Mouse (Mus musculus): ENCODE data around the gene Pigc.
A peak's percentile ranks its signal among the peaks of the same experiment; 100 is the strongest.

Gene Pigc

DNA sequence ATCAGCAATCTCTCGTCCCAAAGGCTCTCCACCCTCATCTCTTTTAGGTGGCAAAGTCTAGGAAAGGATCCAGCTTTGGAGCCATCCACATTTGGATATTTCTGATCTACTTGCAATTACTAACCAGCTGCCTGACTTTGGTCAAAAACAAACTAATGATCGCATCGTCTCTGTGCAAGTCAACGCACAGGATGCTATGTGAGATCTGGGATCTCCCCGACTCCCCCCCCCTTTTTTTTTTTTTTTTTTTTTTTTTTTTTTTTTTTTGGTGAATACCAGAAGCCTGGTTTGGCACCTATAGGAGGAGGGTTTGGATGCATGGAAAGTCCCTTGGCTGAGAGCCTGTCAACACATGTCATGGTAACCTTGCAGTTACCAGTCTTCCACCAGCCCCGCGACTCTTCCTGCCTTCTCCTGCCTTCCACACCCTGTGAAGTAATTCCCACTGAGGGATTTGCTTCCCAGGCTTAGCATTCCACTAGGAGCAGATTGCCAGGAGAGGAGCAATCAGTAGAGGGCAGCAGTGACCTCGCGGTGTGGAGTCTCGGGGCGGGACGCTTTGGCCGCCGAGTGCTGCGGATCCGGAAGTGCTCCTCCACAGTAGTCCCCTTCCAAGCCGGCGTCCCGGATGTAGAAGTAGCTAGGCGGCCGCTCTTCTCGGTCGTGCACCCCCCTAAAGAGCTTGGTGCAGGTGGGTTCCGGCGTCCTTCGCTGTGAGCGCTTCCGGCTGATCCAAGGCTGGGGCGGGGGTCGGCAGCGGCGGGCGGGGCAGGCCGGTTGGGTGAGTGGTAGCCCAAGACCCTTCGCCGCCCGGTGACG is at the start of gene Pigc:
Pigc (plus strand) TSS at position 598 of the 819 bp plus-strand sequence.
- peak; percentile 93 for DNase-seq

DNA sequence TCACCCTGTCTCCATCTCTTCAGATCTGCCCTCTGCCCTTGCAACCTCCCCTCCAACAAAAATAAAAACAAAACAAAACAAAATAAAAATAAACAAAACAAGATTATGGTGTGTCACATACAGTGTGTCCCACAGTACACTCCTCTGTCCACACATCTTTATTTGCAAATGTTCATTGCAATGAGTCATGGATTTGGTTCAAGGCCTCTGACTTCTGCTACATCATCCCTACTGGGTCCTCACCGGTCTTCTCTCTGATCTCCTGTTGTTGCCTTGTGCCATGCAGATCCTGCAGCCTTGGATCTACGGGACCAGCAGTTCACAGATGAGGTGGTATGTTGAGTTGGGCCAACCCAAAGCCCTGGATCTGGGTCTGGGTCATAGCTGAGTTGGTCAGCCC is 49.4 kb upstream of the Pigc start:
- DNase-seq = no peak

DNA sequence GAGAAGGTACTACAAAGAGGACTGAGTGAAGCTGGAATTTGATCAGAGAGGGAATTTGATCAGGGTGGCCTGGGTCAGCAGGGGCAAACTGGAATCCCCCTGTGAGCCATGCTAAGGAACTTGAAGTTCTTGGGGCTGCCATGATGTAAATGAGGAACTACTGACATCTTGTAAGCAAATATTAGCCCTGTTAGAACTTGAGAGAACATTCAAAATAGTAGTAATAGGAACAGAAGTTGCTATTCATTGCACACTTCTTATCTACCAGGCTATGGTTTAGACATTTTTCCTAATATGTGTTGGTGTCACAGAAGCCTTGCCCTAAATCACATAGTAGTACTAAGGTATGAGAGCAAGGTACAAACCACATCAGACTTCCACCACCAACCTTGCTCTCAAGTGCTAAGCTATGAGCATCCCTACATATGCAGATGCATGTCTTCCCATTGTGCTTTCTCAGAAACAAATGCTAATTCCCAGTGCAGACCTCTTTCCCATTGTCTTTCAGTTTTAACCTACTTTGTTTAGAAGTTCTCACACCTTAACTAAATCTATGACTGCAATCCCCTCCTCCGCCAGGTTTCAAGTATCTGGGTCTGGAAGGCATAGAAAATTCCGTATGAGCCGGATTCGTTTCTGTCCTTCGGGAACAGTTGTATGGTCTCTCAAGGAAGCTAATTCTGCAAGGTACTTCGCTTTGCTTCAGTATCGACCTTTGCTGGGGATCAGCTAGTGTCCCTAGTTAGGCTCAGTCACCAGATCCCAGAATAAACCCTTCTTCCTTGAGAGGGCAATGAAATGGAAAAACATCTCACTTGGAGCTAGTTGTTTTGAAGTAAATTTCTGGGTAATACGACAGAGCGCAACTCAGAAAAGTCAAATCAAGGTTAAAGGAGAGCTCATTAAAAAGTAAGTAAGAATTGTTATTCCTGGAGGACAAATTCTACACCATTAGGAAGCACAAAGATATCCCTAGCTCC is 48.2 kb upstream of the Pigc start:
- no peak for DNase-seq

DNA sequence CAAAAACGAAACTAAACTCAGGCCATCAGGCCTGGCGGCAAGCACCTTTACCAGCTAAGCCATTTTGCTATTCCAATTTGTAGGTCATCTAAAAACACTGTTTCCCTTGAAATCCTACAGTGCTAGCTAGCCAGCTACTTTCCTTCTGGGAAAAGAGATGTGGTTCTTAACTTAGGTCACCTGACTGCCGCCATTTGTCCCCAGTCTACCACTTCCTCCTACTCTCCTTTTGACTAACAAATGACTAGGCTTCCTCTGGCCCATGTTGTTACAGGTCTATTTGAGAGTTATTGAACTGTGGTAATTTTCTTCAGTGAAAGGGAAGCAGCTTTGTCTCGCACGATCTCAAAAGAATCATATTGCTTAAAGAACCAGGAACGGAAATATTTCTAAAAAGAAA is 47.1 kb upstream of the Pigc start:
- no peak for DNase-seq

DNA sequence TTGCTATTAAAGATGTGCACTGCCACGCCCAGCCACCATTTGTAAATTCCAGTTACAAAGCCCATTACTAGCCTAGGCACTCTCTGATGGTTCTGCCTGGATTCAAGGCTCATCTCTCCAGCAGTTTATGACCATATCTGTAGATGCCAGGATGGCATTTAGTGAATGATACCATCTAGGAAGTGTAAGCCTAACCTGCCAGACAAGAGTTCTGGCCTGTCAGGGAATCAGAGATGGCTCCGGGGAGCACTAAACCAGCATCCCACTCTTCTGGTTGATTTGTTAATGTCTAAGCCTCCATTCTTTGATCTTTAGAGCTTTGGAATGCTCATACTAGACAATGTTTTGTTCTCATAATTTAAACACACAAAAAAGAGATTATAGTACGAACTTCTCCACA is 44.7 kb upstream of the Pigc start:
- DNase-seq = no peak

DNA sequence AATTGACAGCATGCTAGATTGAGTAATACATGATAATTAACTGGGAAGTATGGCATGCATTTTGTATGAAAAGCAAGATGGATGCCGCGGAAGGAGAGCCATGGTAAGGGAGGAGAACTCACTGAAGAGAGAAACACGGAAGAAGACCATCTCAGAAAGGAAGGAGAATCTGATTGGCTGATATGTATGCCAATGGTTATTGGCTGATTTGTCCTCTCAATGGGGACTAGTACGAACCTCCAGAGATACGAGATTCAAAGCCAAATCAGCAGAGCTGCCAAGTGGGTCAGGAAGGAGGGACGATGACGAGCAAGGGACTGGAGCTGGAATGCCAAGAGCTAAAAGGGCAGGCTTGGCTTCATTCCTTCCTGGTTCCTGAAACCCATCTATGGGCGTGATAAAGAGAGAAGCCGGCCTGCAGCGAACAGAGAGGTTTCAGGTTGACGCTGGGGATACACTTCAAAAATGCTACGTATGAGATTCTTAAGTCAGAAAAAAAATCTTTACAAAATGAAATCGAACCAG is 43.6 kb upstream of the Pigc start:
- DNase-seq = peak; percentile 34 to 41

DNA sequence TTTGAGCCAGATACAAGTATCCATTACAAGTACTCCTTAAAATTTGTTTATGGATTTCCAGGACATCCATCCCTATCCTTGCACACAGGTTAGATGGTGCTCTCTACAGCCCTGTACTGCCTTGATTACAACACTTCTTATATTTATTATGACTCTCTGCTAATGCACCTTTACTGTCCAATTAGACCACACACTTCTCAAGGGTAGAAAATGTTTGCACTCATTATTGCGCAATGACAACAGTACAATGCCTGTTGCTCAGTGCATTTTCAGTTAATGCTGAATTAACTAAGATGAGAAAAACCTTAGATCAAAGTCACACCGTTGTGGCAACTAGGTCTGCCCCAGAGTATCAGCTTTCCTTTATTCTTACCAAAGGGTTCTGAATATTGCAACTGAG is 41.0 kb upstream of the Pigc start:
- DNase-seq = no peak

DNA sequence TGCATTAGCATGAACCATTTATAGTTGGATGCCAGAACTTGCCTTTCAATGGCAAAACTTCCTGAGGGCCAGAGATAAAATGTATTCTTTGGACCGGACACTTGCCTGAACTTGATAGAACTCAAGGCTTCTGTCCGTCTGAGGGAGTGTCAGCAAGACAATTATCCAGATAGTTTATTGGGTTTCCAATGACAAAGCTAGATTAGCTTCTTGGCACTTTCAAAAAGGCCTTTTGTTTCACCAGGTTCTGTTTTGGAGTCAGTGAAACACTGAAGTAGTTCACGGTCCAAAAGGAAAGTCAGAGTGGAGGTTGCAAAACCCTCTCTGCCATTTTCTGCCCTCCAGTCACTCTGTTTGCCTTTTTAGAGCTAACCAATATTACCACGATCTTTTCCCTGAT is 37.7 kb upstream of the Pigc start:
- no peak for DNase-seq

DNA sequence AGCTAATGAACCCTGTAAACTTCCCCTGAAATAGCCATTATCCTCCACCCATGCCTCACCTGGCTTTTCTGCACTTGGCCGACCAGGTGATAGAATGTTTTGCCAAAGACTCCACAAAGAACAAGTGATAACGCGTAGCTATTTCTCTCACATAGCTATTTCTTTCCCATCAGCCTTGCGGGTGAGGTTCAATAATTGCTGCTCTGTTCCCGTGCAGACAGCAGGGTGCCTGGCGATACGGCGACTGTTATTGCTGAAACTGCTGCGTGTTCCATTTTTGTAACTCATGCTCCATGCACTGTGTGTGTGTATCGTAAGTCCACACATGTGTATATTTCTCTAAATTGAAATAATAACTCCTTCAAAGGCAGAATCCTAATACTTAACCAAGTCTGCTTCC is 37.2 kb upstream of the Pigc start:
- no peak for DNase-seq

DNA sequence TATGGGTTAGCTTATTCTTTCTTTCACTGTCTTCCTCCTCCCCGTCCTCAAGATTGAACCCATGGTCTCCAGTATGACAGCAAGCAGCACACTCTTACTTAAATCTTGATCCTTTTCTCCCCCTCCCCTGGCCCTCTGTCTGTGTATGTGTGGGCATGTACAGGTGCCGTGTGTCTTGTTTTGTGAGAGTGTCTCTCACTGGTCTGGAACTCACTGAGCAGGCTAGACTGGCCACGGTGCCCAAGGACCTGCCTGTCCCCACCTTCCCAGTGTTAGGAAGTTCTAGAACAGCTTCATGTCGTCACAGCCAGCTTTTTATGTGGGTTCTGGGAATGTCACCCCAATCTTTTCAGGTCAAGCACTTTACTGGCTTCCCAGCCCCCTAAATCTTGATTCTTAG is 36.7 kb upstream of the Pigc start:
- no peak for DNase-seq

DNA sequence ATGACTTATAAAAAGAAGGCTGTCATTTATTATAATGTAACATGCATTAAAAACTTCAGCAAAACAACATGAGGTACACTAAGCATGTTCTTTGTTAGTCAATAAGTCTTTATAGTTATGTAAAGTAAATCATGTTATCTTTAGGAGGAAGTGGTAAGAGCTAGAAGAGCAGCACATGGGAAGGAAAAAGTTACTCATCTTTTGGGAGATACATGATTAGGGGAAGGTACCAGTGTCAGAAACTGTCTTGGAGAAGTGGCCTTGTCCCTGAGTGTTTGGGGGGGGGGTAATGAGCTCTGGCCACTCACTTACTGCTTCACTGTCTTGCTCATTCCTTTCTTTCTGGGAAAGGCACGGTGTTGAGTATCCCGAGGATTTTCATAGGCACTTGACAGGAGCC is 26.9 kb upstream of the Pigc start:
- DNase-seq = no peak

DNA sequence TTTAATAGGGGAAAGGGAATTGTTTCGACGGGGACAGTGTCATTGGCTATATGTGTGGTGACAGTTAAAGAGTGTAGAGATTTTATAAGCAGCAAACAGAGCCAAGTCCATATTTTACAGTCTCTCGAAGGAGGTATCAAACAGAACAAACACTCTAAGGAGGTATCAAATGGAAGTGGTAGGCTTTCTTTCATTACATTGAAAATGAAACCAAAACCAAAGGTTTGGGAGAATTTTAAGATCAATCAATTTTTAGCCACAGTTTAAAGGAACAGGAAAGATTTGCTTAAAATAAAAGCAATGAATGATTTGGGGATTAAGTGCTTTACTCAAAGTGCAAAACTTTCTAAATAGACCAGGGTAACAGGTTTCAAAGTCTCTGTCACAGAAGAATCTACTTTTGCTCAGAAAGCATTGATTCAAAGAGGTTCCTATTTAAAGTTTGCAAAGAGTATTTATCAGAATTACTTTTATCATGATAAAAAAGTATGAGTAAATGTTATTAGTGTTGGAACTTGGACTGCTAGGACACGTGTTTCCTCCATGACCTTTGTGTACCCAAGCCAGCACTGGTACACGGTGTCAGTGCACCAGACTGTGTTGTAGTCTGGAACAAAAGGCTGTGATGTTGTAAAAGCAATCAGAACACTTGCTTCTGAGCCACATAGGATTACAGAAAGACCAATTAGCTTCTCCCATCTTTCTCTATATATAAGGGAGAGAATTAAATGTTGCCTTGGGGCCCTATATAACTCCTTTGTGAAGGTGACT is 17.8 kb upstream of the Pigc start:
- no peak for DNase-seq

DNA sequence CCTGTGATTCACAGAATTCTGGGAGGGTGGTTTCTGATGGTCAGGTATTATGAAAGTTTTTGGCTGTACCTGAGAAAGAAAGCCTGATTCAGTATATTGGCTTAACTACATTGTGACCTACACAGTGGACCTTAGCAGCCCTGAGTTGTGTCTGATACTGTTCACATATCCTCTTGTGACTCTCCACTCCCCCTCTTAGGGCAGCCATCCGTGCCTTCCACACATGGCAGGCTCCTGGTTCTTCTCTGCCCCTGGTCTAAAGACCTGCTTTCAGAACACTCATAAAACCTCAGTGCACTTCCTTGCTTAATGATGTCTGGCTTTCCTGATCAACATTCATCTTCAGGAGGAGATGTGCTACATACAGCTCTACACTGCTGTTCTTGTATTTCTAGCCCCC is 16.4 kb upstream of the Pigc start:
- DNase-seq = no peak

DNA sequence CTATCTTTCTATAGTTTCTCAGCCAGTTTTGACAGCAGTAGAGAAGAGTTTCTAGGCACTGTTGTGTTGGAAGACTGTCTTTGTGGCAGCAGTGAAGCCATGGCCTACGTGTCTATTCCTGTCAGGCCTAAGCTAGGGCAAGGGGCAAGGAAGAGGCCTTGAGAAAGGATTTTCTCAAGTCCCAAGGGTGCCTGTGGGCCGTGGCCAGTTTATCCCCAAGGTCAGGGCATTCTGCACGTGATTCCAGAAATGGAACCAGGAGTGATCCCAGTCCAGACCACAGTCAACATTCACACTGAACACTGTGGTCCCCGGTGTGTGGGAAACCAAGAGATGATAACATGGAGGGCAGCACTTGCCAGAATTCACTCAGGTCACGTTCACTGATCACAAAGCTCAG is 13.1 kb upstream of the Pigc start:
- DNase-seq = no peak

DNA sequence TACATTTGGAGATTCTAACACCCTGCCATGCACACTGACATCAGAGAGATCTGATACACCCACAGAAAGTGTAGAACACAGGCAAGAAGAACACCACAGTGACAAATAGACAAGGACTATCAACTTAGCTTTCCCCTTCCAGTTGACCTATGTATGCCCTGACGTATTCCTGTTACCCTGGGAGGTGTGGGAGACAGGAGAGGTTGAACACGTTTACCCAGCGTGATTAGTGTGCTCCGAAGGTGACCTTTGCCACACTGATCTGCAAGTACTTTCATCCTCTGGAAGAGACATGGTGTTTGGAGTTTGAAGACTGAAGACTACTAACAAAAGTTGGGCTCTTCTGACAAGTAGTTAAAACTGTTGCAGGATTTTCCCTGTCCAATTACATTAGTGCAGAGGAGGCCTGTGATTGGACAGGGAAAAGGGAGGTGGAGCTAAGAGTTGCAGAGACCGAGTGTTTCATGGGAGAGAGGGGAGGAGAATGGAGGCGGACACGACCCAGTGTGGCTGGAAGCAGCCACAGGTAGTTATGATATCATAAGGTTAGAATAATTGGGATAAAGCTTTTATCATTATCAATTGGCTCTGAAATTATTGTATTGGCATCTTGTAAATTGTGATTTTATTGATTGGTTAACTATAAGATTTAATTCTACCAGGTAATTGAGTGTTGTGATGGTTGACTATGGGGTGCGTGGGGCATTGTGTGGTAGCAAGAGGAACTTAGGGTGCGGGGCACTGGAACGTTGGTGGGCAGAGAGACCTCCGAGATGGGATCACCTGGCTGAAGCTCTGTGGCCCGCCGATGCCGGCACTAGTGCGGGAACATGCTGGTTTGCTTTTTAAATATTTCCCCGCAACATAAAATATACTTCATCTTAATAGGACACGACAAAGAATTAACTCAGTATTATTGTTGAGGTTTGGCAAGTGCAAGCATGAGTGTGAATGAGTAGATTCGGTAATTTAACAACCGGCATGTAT is 10.7 kb upstream of the Pigc start:
- no peak for DNase-seq

DNA sequence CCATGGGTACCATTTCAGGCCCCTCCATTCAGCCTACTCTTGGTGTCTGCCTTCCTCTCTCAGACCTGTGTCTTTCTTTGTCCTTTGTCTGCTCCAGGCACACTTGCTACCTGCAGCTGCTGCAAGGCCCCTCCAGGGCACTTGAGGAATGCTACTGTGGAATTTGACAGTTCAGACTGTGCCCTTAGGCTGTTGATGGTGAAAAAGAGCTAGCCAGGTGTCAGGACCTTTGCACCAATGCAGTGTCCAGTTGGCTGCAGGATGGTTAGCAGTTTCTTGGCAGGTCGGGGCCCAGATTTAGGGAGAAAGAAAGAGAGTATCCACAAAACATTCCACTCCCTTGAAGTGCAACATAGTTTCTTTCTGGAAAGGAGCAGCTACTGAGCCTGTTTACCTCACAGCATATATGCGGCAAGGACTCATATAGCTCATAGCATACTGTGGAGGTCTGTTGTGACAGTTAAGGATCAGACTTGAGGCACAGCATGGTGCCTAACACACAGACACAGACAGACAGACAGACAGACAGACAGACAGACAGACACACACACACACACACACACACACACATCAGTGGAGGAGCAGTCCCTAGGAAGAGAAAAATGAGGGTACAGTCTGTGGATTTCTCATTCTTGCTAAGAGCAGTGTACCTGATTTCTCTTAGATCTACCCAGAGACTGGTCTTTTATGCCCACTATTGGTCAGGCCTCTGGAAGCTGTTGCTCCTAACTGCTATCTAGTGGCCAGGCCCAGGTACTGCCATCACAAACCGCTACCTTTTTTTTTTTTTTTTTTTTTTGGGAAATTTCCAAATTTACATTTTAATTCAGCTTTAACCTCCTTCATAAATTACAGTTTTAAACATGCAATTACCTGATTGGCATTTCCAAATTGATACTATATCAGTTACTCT is 6.3 kb upstream of the Pigc start:
- no peak for DNase-seq

DNA sequence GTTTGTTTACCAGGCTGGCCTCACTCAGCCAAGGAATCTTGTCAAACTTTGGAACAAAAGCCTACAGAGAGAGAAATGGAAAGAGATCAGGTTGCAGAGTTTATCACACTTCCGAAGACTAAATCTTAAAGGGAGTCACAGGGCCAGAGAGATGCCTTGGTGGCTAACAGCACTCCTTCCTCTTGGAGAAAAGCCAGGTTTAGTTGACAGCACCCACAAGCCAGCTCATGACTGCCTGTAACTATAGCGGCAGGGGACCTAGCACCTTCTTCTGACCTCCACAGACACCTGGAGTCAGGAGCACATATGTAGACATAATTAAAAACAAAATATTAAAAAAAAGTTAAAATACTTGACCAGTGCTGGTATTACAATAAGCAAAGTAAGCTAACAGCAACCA is 1.1 kb upstream of the Pigc start:
- no peak for DNase-seq

DNA sequence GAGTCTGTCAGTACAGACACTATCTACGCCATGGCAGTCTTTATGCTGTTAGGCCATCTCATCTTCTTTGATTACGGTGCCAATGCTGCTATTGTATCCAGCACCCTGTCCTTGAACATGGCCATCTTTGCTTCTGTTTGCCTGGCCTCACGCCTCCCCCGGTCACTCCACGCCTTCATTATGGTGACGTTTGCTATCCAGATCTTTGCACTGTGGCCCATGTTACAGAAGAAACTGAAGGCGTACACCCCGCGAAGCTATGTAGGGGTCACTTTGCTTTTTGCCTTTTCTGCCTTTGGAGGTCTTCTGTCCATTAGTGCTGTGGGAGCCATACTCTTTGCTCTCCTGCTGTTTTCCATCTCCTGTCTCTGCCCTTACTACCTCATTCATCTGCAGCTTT is 1.9 kb downstream of the Pigc start:
- no peak for DNase-seq

DNA sequence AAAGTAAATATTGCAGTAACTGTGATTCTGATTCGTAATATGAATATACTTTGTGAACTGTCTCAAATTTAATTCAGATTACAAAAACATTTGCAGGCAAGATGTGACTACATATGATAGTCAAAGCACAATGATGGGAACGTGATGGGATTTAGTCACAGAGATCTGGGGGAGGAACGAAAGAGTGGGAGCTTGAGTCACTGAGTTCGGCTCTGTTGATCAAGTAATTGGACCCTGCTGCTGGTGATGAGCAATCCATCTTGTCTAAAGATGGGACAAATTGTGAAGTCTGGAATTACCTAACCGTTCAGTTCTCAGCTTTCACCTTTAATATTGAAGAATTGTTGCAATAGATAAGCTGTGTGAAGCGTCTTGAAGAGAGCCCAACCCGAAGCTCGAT is 3.2 kb downstream of the Pigc start:
- no peak for DNase-seq

All from cerebellum, postnatal 36 days (tissue).